Mouse (Mus musculus): ENCODE results near the gene Odaph. TPM values are rescaled to one million over a fixed set of nuclear protein-coding genes. Genes with fewer than 3 reads are reported as not detected.

Odaph gene
- polyA plus RNA-seq, 1 experiment from 2014 or later: 0.29 TPM

DNA sequence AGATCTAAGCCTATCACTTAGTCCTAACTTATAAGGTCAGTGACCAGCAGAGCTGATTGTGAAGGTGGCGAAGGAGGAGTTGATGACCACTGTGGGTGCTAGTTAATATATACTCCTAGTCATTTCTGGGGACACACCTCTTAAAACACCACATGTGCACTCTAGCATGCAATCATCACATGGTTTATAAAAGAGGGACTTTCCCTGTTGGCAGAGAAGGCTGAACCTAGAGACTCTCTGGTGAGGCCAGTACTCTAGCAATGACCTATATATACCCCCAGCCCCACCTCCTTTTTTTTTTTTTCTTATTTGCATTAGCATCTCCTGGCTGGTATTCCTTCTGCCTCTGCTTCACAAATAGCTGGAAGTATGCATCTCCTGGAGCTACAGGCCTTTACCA lies 25.9 kb upstream of the Odaph start:
- DNase-seq: no peak
- Histone ChIP-seq H3K9me3 (ENCODE audit: control insufficient read depth, low read length) (no peaks in the 10 kb centered on the region), H3K4me2 (ENCODE audit: low read length) (peak overlapping the region; percentile 67), H3K27me3 (ENCODE audit: control insufficient read depth, insufficient read depth, low read length) (no peaks in the 10 kb centered on the region), H3K4me3 (replicated peaks; ENCODE audit: low read depth, low read length) (peak overlapping the region; percentile 75), H3K4me1 (ENCODE audit: control insufficient read depth, insufficient read depth, low read length) (peaks cover 15% of the 10 kb centered on the region; the same call in 1 of the 2 replicates), H3K36me3 (ENCODE audit: control insufficient read depth, insufficient read depth, low read length) (peaks cover 14% of the 10 kb centered on the region), H3K9ac (replicated peaks; ENCODE audit: low read length) (peak overlapping the region; percentile 88; the same call in 1 of the 2 replicates), H3K27ac (replicated peaks; ENCODE audit: low read depth, low read length) (no peak overlapping the region)
- no peak for ATAC-seq (ENCODE audit: low FRiP score, low TSS enrichment)
- 100% methylated on average over 1 of the region's 1 CpGs for WGBS

DNA sequence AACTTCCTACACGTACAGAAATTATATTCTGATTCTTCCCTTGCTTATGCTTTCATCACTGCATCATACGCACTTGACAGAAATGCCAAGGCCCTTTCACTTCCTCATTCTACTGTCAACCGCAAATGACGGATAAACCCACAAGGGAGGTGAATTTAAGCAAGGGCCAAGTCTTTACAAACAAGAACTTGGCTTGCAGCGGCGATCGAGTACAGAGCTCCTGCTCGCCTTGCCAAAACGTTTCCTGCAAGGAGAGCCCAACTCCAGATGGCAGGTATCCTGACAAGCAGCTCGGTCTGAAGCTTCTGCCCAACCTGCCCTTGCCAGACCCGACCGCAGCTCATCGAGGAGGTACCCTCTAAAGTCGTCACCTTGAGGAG lies 25.0 kb upstream of the Odaph start:
- peak overlapping the region; percentile 75 for H3K4me3 ChIP-seq (replicated peaks; ENCODE audit: low read depth, low read length)
- peak overlapping the region; percentile 88 for H3K9ac ChIP-seq (replicated peaks; ENCODE audit: low read length)
- DNase-seq (no peak), ATAC-seq (ENCODE audit: low FRiP score, low TSS enrichment) (no peak)
- under 1% methylated on average over 14 of the region's 14 CpGs for WGBS
- H3K9me3 ChIP-seq (ENCODE audit: control insufficient read depth, low read length): no peaks in the 10 kb centered on the region
- peaks cover 15% of the 10 kb centered on the region; the same call in 1 of the 2 replicates for H3K4me1 ChIP-seq (ENCODE audit: control insufficient read depth, insufficient read depth, low read length)
- H3K36me3 ChIP-seq (ENCODE audit: control insufficient read depth, insufficient read depth, low read length): peaks cover 6% of the 10 kb centered on the region
- peak overlapping the region; percentile 67 for H3K4me2 ChIP-seq (ENCODE audit: low read length)
- H3K27me3 ChIP-seq (ENCODE audit: control insufficient read depth, insufficient read depth, low read length): no peaks in the 10 kb centered on the region
- peak overlapping the region; percentile 99 for H3K27ac ChIP-seq (replicated peaks; ENCODE audit: low read depth, low read length)

DNA sequence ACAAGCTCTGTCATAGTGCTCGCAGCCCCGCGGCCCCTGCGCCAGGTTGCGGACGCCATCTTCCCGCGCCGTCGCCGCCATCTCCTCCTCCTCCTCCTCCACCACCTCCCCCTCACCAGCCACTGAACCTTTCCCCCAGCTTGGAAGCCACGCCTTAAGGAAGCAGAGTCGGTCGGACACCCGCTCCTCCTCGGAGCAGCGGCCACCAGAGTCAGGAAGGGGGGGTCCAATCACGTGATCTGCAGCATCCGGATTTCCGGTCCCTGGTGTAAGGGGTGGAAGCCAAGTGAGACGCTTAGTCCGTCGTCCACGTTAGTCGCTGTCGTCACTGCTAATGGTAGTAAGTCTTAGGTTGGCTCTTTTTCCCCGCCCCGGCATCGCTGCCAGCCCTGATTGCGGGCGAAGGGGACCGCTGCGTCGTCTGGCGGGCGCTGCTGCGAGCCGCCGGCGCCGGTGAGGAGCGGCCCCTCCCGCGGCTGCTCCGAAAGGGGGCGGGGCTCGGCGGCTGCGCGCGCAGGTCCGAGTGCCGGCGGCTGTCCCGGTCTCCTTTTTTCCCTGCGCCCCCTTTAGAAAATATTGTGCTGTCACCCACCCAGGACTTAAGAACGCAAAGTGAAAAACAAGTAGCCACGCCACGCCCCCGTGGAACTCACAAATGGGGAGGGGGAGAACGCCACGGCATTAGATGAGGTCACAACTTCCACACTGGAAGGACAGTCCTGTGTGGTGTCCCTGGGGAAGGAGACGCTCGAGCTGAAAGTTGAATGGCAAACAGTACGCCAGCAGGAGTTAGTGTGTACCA lies 24.4 kb upstream of the Odaph start, which contains the start of gene Rchy1:
Rchy1 (minus strand) TSS at position 430 of the 802 bp plus-strand sequence.
- Histone ChIP-seq H3K4me1 (ENCODE audit: control insufficient read depth, insufficient read depth, low read length) (peaks cover 15% of the 10 kb centered on the region; the same call in 1 of the 2 replicates), H3K9me3 (ENCODE audit: control insufficient read depth, low read length) (no peaks in the 10 kb centered on the region), H3K4me2 (ENCODE audit: low read length) (peak within 1 kb of the TSS; percentile 67), H3K9ac (replicated peaks; ENCODE audit: low read length) (peak within 1 kb of the TSS; percentile 88), H3K27ac (replicated peaks; ENCODE audit: low read depth, low read length) (peak within 1 kb of the TSS; percentile 99), H3K36me3 (ENCODE audit: control insufficient read depth, insufficient read depth, low read length) (peaks cover under 1% of the 10 kb centered on the region; the same call in 1 of the 2 replicates), H3K27me3 (ENCODE audit: control insufficient read depth, insufficient read depth, low read length) (no peaks in the 10 kb centered on the region), H3K4me3 (replicated peaks; ENCODE audit: low read depth, low read length) (peak within 1 kb of the TSS; percentile 75)
- WGBS: under 1% methylated on average over 65 of the region's 65 CpGs
- DNase-seq (peak; percentile 95), ATAC-seq (ENCODE audit: low FRiP score, low TSS enrichment) (peak; percentile 99)

DNA sequence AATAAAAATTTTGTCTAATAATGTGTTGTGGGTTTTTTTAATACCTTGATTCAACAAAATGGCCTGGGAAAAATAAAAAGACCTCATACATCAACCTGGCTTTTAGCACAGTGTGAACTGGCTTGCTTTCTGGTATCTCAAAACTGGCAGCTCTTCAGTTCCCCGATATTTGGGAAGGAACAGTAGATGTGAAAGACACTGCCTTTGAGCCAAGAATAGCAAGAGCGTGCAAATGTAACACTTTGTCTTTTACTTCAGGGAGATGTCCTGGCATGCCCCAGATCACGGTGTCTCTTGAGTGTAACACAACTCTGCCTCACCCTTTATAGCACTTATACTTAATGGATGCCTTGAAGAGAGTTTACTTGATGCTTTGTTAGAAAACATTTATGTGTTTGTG lies 15.2 kb upstream of the Odaph start:
- Histone ChIP-seq H3K27me3 (ENCODE audit: control insufficient read depth, insufficient read depth, low read length) (no peaks in the 10 kb centered on the region), H3K9ac (replicated peaks; ENCODE audit: low read length) (no peak overlapping the region), H3K9me3 (ENCODE audit: control insufficient read depth, low read length) (no peaks in the 10 kb centered on the region), H3K36me3 (ENCODE audit: control insufficient read depth, insufficient read depth, low read length) (no peaks in the 10 kb centered on the region), H3K4me3 (replicated peaks; ENCODE audit: low read depth, low read length) (no peak overlapping the region), H3K4me2 (ENCODE audit: low read length) (no peak overlapping the region), H3K27ac (replicated peaks; ENCODE audit: low read depth, low read length) (no peak overlapping the region), H3K4me1 (ENCODE audit: control insufficient read depth, insufficient read depth, low read length) (no peaks in the 10 kb centered on the region)
- DNase-seq (no peak), ATAC-seq (ENCODE audit: low FRiP score, low TSS enrichment) (no peak)
- WGBS: 93% methylated on average over 3 of the region's 3 CpGs

DNA sequence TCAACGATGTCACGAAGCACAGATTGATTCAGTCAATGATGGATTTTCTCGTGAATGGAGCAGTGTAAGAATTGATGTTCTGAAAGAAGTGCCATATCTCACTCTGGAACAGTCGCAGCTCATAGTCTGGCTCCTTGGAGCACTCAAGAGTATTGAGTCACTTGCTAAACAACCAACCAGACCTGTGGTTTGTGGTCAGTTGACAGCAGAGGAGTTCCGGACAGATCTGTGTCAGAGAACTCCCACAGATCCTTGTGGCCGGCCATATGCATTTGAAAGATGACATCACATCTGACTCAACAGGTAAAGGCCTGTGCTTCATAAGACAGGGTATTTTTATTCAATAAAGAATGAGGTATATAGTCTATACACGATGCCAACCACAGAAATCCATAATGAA lies 13.3 kb upstream of the Odaph start:
- no peak for DNase-seq
- Histone ChIP-seq H3K4me3 (replicated peaks; ENCODE audit: low read depth, low read length) (no peak overlapping the region), H3K27me3 (ENCODE audit: control insufficient read depth, insufficient read depth, low read length) (no peaks in the 10 kb centered on the region)

DNA sequence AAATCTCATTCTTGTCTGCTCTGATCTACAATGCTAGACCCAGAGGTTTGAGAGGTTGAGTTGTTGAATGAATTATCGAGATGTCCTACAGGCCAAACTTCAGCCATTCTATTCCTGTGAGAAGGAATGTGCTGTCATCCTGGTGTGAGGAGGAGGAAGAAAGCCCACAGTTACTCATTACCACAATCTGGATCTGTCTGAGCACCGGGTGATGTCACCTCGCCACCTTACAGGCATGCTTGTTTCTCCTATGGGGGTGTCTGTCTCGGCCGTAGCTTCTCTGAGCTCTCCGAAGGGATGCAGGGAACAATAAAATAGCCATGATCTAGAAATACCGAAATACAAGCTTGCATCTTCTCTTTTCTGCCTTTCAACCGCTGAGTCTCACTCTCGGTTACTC lies 11.5 kb upstream of the Odaph start:
- Histone ChIP-seq H3K4me3 (replicated peaks; ENCODE audit: low read depth, low read length) (no peak overlapping the region), H3K36me3 (ENCODE audit: control insufficient read depth, insufficient read depth, low read length) (no peaks in the 10 kb centered on the region), H3K27me3 (ENCODE audit: control insufficient read depth, insufficient read depth, low read length) (no peaks in the 10 kb centered on the region), H3K9me3 (ENCODE audit: control insufficient read depth, low read length) (no peaks in the 10 kb centered on the region), H3K9ac (replicated peaks; ENCODE audit: low read length) (no peak overlapping the region), H3K4me1 (ENCODE audit: control insufficient read depth, insufficient read depth, low read length) (no peaks in the 10 kb centered on the region), H3K27ac (replicated peaks; ENCODE audit: low read depth, low read length) (no peak overlapping the region), H3K4me2 (ENCODE audit: low read length) (no peak overlapping the region)
- DNase-seq (no peak), ATAC-seq (ENCODE audit: low FRiP score, low TSS enrichment) (no peak)
- WGBS: 97% methylated on average over 9 of the region's 9 CpGs

More for the DNA sequence above, 13.3 kb upstream of the Odaph start:
- H3K4me2 ChIP-seq (ENCODE audit: low read length): no peak overlapping the region
- H3K27ac ChIP-seq (replicated peaks; ENCODE audit: low read depth, low read length): no peak overlapping the region
- no peaks in the 10 kb centered on the region for H3K36me3 ChIP-seq (ENCODE audit: control insufficient read depth, insufficient read depth, low read length)
- H3K9ac ChIP-seq (replicated peaks; ENCODE audit: low read length): no peak overlapping the region
- no peak for ATAC-seq (ENCODE audit: low FRiP score, low TSS enrichment)
- H3K9me3 ChIP-seq (ENCODE audit: control insufficient read depth, low read length): no peaks in the 10 kb centered on the region
- H3K4me1 ChIP-seq (ENCODE audit: control insufficient read depth, insufficient read depth, low read length): no peaks in the 10 kb centered on the region
- WGBS: 91% methylated on average over 7 of the region's 7 CpGs

DNA sequence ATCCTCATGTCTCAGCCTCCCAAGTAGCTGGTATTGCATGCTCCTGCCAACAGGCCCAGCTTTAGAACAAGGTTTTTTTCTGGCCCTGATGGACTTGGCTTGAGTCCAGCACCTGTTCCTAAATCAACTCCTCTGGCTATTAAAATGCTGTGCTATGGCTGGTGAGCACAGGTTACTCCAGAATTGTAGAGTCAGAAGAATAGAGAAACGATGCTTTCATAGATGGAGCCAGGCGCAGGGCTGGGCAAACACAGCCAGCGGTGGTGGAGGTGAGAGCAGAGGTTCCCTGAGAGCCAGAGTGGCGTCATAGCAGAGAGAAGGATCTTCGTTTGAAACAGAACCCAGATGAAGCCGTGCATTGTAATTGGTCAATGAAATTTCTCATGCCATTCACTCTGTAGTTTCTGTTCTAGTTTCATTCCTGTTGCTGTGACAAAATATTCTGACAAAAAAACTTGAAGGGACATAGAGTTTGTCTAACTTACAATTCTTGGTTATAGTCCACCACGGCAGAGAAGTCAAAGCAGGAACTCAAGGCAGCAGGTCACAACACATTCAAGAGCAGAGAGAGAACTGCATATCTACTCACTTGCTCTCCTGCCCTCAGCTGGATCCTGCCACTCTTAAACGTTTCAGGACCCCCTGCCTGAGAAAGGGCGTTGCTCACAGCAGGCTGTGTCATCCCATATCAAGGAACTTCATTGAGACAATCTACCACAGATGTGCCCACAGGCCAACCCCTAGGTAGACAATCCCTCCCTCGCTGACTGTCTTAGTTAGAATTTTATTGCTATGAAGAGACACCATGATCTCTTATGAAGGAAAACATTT lies 10.5 kb upstream of the Odaph start:
- Histone ChIP-seq H3K9me3 (ENCODE audit: control insufficient read depth, low read length) (no peaks in the 10 kb centered on the region), H3K36me3 (ENCODE audit: control insufficient read depth, insufficient read depth, low read length) (no peaks in the 10 kb centered on the region), H3K27ac (replicated peaks; ENCODE audit: low read depth, low read length) (no peak overlapping the region), H3K9ac (replicated peaks; ENCODE audit: low read length) (no peak overlapping the region), H3K27me3 (ENCODE audit: control insufficient read depth, insufficient read depth, low read length) (no peaks in the 10 kb centered on the region), H3K4me1 (ENCODE audit: control insufficient read depth, insufficient read depth, low read length) (no peaks in the 10 kb centered on the region), H3K4me2 (ENCODE audit: low read length) (no peak overlapping the region), H3K4me3 (replicated peaks; ENCODE audit: low read depth, low read length) (no peak overlapping the region)
- no peak for DNase-seq
- no peak for ATAC-seq (ENCODE audit: low FRiP score, low TSS enrichment)
- whole genome bisulfite sequencing: 76% methylated on average over 10 of the region's 10 CpGs

DNA sequence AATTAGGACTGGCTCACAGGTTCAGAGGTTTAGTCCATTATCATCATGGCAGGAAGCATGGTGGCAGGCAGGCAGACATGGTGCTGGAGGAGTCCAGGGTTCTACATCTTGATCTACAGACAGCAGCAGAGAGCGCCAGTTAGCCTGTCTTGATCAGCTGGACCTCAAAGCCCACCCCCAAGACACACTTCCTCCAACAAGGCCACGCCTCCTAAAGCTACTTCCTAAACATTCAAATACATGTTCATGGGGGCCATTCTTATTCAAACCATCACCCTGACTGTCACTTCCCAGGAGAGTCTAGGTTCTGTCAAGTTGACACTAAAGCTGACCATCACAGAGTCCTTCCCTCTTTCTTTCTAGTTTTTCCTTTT lies 9.9 kb upstream of the Odaph start:
- 81% methylated on average over 2 of the region's 2 CpGs for WGBS
- Histone ChIP-seq H3K4me1 (ENCODE audit: control insufficient read depth, insufficient read depth, low read length) (no peaks in the 10 kb centered on the region), H3K27me3 (ENCODE audit: control insufficient read depth, insufficient read depth, low read length) (no peaks in the 10 kb centered on the region), H3K9ac (replicated peaks; ENCODE audit: low read length) (no peak overlapping the region), H3K4me2 (ENCODE audit: low read length) (no peak overlapping the region), H3K27ac (replicated peaks; ENCODE audit: low read depth, low read length) (no peak overlapping the region), H3K4me3 (replicated peaks; ENCODE audit: low read depth, low read length) (no peak overlapping the region), H3K9me3 (ENCODE audit: control insufficient read depth, low read length) (no peaks in the 10 kb centered on the region), H3K36me3 (ENCODE audit: control insufficient read depth, insufficient read depth, low read length) (no peaks in the 10 kb centered on the region)
- ATAC-seq (ENCODE audit: low FRiP score, low TSS enrichment) (no peak), DNase-seq (no peak)

Measured in midbrain, embryonic 14.5 days (tissue).